Mouse (Mus musculus): ENCODE measurements around the gene Tent5c. TPM values are rescaled to one million over a fixed set of nuclear protein-coding genes. Genes with fewer than 3 reads are reported as not detected.

Gene Tent5c
- polyA plus RNA-seq, 1 experiment from 2014 or later: 8.6 TPM

- H3K9me3 ChIP-seq (replicated peaks): no peaks in the 10 kb centered on the region
- peaks cover 22% of the 10 kb centered on the region for H3K4me1 ChIP-seq
- H3K36me3 ChIP-seq: no peaks in the 10 kb centered on the region
- H3K4me3 ChIP-seq: no peak overlapping the region
- no peak overlapping the region for H3K9ac ChIP-seq
- whole genome bisulfite sequencing: 56% methylated on average over 8 of the region's 8 CpGs
- H3K27ac ChIP-seq: peak overlapping the region; percentile 17; the same call in 1 of the 2 replicates
- ATAC-seq (ENCODE audit: low FRiP score): peak; percentile 65
- no peaks in the 10 kb centered on the region for H3K27me3 ChIP-seq
- H3K4me2 ChIP-seq (replicated peaks): no peak overlapping the region
Observed at GRCm38 (mm10) chr3:100462235-100463083, 26.7 kb downstream of the Tent5c start.

DNA sequence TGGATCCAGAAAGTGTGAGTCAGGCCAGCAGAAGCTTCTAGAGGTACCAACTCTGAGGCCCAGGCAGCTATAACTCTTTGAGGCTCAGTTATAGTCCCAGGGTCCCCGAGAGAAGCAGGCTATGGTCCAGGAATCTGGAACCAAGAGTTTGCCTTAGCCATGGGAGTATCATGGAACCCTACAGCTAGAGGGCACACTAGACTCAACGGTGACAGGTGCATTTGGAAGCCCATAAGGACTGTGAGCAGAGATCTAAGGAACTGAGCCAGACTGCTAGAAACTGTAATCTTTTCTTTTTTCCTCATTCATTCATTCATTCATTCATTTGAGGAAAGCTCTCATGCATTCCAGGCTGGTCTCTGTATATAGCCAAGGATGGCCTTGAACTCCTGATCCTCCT is 28.6 kb downstream of the Tent5c start:
- Histone ChIP-seq H3K27ac (no peak overlapping the region), H3K4me1 (peaks cover 22% of the 10 kb centered on the region), H3K36me3 (no peaks in the 10 kb centered on the region), H3K27me3 (no peaks in the 10 kb centered on the region), H3K9me3 (replicated peaks) (no peaks in the 10 kb centered on the region), H3K4me3 (no peak overlapping the region), H3K9ac (no peak overlapping the region), H3K4me2 (replicated peaks) (no peak overlapping the region)
- WGBS: 90% methylated on average over 2 of the region's 2 CpGs
- ATAC-seq (ENCODE audit: low FRiP score): no peak

- no peak for ATAC-seq (ENCODE audit: low FRiP score)
- no peaks in the 10 kb centered on the region for H3K27me3 ChIP-seq
- H3K4me3 ChIP-seq: no peak overlapping the region
- no peak overlapping the region for H3K27ac ChIP-seq
- WGBS: 91% methylated on average over 7 of the region's 7 CpGs
- H3K9me3 ChIP-seq (replicated peaks): no peaks in the 10 kb centered on the region
- H3K9ac ChIP-seq: no peak overlapping the region
- H3K4me2 ChIP-seq (replicated peaks): no peak overlapping the region
- H3K36me3 ChIP-seq: no peaks in the 10 kb centered on the region
- H3K4me1 ChIP-seq: no peaks in the 10 kb centered on the region
Observed at GRCm38 (mm10) chr3:100443798-100444500, 45.2 kb downstream of the Tent5c start.

DNA sequence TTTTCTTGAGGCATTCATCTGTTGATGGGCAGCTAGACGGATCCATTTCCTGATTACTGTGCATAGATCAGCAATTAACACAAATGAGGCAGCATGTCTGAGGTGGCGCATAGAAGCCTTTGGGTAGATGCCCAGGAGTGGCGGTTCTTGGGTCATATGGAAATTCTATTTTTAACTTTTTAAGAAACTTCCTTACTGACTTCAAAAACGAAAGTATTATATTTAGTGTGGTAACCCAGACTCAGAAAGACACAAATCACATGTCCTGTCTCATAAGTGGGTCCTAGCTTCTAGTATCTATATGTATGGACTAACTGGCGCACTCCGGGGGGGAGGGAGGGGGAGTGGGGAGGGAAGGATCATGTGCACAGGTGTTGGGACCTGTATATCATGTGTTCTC is 46.6 kb downstream of the Tent5c start:
- Histone ChIP-seq H3K27ac (no peak overlapping the region), H3K36me3 (no peaks in the 10 kb centered on the region), H3K27me3 (no peaks in the 10 kb centered on the region), H3K4me2 (replicated peaks) (no peak overlapping the region), H3K4me3 (no peak overlapping the region), H3K4me1 (no peaks in the 10 kb centered on the region), H3K9ac (no peak overlapping the region), H3K9me3 (replicated peaks) (no peaks in the 10 kb centered on the region)
- 89% methylated on average over 6 of the region's 6 CpGs for WGBS
- ATAC-seq (ENCODE audit: low FRiP score): no peak

DNA sequence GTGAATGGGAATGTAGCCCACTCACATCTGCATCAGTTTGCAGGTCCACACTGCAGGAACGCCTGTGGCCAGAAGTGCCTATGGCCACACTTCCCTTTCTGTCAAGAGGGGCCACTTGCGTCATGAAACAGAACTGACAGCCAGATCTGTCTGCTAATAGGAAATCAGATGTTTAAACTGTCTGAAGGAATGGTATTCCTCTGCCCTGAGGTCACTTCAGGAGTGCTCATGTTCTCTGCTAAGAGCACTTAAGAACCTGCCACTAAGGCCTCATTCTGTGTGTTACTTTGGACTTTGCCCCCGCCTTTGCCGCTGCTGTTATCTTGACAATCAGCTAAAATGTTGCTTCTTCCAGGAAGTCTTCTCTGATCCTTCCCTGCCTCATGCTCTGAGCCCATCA is 48.4 kb downstream of the Tent5c start:
- no peaks in the 10 kb centered on the region for H3K4me1 ChIP-seq
- no peak overlapping the region for H3K4me3 ChIP-seq
- H3K27ac ChIP-seq: no peak overlapping the region
- no peaks in the 10 kb centered on the region for H3K9me3 ChIP-seq (replicated peaks)
- no peaks in the 10 kb centered on the region for H3K27me3 ChIP-seq
- no peak overlapping the region for H3K9ac ChIP-seq
- H3K36me3 ChIP-seq: no peaks in the 10 kb centered on the region
- no peak for ATAC-seq (ENCODE audit: low FRiP score)
- no peak overlapping the region for H3K4me2 ChIP-seq (replicated peaks)
- 80% methylated on average over 4 of the region's 4 CpGs for WGBS

- Histone ChIP-seq H3K4me1 (no peaks in the 10 kb centered on the region), H3K9ac (no peak overlapping the region), H3K4me3 (no peak overlapping the region), H3K9me3 (replicated peaks) (no peaks in the 10 kb centered on the region), H3K27me3 (no peaks in the 10 kb centered on the region), H3K36me3 (no peaks in the 10 kb centered on the region), H3K4me2 (replicated peaks) (no peak overlapping the region), H3K27ac (no peak overlapping the region)
- WGBS: 68% methylated on average over 6 of the region's 6 CpGs
- peak; percentile 56; the same call in 1 of the 2 replicates for ATAC-seq (ENCODE audit: low FRiP score)
Observed at GRCm38 (mm10) chr3:100440009-100440408, 49.1 kb downstream of the Tent5c start.

GRCm38 (mm10) chr3:100439088-100439487 is 50.0 kb downstream of the Tent5c start:
- H3K4me2 ChIP-seq (replicated peaks): no peak overlapping the region
- no peaks in the 10 kb centered on the region for H3K4me1 ChIP-seq
- no peak overlapping the region for H3K4me3 ChIP-seq
- H3K9me3 ChIP-seq (replicated peaks): no peaks in the 10 kb centered on the region
- no peaks in the 10 kb centered on the region for H3K36me3 ChIP-seq
- no peak overlapping the region for H3K9ac ChIP-seq
- no peak overlapping the region for H3K27ac ChIP-seq
- 78% methylated on average over 3 of the region's 3 CpGs for WGBS
- H3K27me3 ChIP-seq: no peaks in the 10 kb centered on the region
- ATAC-seq (ENCODE audit: low FRiP score): no peak

DNA sequence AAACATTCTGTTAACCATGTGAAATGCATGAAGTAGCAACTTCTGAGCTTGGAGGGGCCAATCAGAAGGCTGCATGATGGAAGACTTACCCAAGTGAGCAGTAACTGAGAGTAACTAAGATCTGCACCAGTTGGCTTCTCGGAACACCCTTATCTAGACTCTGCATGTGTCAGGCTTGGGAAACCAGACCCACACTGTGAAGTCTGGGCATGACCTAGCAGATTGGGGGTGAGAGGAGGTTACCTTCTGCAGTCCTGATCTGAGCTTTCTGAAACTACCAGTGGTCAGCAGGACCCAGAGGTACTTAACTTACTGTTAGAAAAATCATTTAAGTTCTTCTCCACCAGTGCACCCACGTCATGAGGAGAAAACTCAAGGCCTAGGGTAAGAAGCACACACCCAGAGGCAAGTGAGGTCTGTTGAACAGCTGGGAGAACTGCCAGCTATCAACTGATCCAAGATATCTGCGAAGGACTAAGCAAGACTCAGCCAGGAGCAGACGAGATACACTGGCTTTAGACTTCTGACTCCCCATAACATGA is 50.6 kb downstream of the Tent5c start:
- no peak for ATAC-seq (ENCODE audit: low FRiP score)
- no peaks in the 10 kb centered on the region for H3K4me1 ChIP-seq
- no peak overlapping the region for H3K27ac ChIP-seq
- no peaks in the 10 kb centered on the region for H3K9me3 ChIP-seq (replicated peaks)
- no peak overlapping the region for H3K4me2 ChIP-seq (replicated peaks)
- WGBS: 82% methylated on average over 4 of the region's 4 CpGs
- H3K36me3 ChIP-seq: no peaks in the 10 kb centered on the region
- no peaks in the 10 kb centered on the region for H3K27me3 ChIP-seq
- H3K4me3 ChIP-seq: no peak overlapping the region
- H3K9ac ChIP-seq: no peak overlapping the region

- Histone ChIP-seq H3K4me1 (no peaks in the 10 kb centered on the region), H3K9ac (no peak overlapping the region), H3K27ac (no peak overlapping the region), H3K27me3 (no peaks in the 10 kb centered on the region), H3K4me3 (no peak overlapping the region), H3K36me3 (no peaks in the 10 kb centered on the region), H3K4me2 (replicated peaks) (no peak overlapping the region), H3K9me3 (replicated peaks) (no peaks in the 10 kb centered on the region)
- 86% methylated on average over 7 of the region's 7 CpGs for WGBS
- ATAC-seq (ENCODE audit: low FRiP score): no peak
Observed at GRCm38 (mm10) chr3:100436756-100437155, 52.4 kb downstream of the Tent5c start.

DNA sequence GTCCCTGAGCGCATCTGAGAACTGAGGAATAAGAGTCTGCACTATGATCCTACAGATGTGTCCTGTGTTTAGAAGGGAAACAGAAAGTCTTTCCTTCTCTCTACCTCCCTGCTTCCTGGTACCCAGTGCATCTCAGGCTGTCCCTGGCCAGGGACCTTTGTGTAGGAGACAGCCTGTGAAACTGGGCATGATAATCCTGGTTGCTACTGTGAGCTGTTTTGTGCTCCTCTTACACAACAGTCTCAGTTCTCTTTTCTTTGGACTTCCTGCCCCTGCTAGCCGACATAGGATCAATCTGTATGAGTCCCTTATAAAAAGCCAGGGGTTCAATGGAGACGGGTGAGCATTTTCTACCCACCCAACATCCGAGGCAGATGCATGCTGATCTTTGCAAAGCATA is 57.4 kb downstream of the Tent5c start:
- H3K9ac ChIP-seq: no peak overlapping the region
- no peaks in the 10 kb centered on the region for H3K27me3 ChIP-seq
- H3K4me3 ChIP-seq: no peak overlapping the region
- H3K27ac ChIP-seq: no peak overlapping the region
- 88% methylated on average over 4 of the region's 4 CpGs for WGBS
- no peak overlapping the region for H3K4me2 ChIP-seq (replicated peaks)
- no peaks in the 10 kb centered on the region for H3K9me3 ChIP-seq (replicated peaks)
- H3K36me3 ChIP-seq: no peaks in the 10 kb centered on the region
- no peaks in the 10 kb centered on the region for H3K4me1 ChIP-seq
- no peak for ATAC-seq (ENCODE audit: low FRiP score)

- no peak overlapping the region for H3K9ac ChIP-seq
- H3K9me3 ChIP-seq (replicated peaks): no peaks in the 10 kb centered on the region
- no peaks in the 10 kb centered on the region for H3K36me3 ChIP-seq
- no peak overlapping the region for H3K27ac ChIP-seq
- WGBS: 92% methylated on average over 1 of the region's 1 CpGs
- H3K4me2 ChIP-seq (replicated peaks): no peak overlapping the region
- H3K4me3 ChIP-seq: no peak overlapping the region
- no peaks in the 10 kb centered on the region for H3K27me3 ChIP-seq
- ATAC-seq (ENCODE audit: low FRiP score): no peak
- no peaks in the 10 kb centered on the region for H3K4me1 ChIP-seq
Observed at GRCm38 (mm10) chr3:100430731-100431130, 58.4 kb downstream of the Tent5c start.

GRCm38 (mm10) chr3:100430101-100430500 is 59.0 kb downstream of the Tent5c start:
- Histone ChIP-seq H3K27me3 (no peaks in the 10 kb centered on the region), H3K4me2 (replicated peaks) (no peak overlapping the region), H3K36me3 (no peaks in the 10 kb centered on the region), H3K4me1 (no peaks in the 10 kb centered on the region), H3K4me3 (no peak overlapping the region), H3K27ac (no peak overlapping the region), H3K9me3 (replicated peaks) (no peaks in the 10 kb centered on the region), H3K9ac (no peak overlapping the region)
- no peak for ATAC-seq (ENCODE audit: low FRiP score)
- 94% methylated on average over 5 of the region's 5 CpGs for WGBS
